Mouse (Mus musculus) ovary, postnatal 36 days (tissue): ENCODE measurements around the gene Pofut2.
"Not testable (repeated sequence)": the region's sequence is repeated elsewhere in the genome, so short reads cannot be mapped to it uniquely, and the experiment has no call there.

Source experiments
- DNase-seq: peaks from one replicate; pipeline ENCODE4 v3.0.0; 2022; ENCODE audit warnings: low spot score, mixed read lengths

Pofut2 gene

GRCm38 (mm10) chr10:77266281-77266680 is 7.3 kb downstream of the Pofut2 start:
- peak; percentile 5 for DNase-seq

- DNase-seq: no peak
Observed at GRCm38 (mm10) chr10:77267027-77267426, 8.0 kb downstream of the Pofut2 start.

GRCm38 (mm10) chr10:77269129-77269528 is 10.1 kb downstream of the Pofut2 start:
- no peak for DNase-seq

- no peak for DNase-seq
Observed at GRCm38 (mm10) chr10:77272980-77273730, 14.1 kb downstream of the Pofut2 start.

GRCm38 (mm10) chr10:77273798-77274197 is 14.8 kb downstream of the Pofut2 start:
- DNase-seq: no peak

- DNase-seq: not testable (repeated sequence)
Observed at GRCm38 (mm10) chr10:77282085-77282484, 23.1 kb downstream of the Pofut2 start.

- DNase-seq: peak; percentile 63
Observed at GRCm38 (mm10) chr10:77282822-77283221, 23.8 kb downstream of the Pofut2 start.

GRCm38 (mm10) chr10:77284832-77285231 is 25.8 kb downstream of the Pofut2 start:
- no peak for DNase-seq

- DNase-seq: no peak
Observed at GRCm38 (mm10) chr10:77287626-77288025, 28.6 kb downstream of the Pofut2 start.

GRCm38 (mm10) chr10:77288639-77289195 is 29.7 kb downstream of the Pofut2 start:
- no peak for DNase-seq

GRCm38 (mm10) chr10:77289559-77289958 is 30.5 kb downstream of the Pofut2 start:
- DNase-seq: no peak

GRCm38 (mm10) chr10:77290624-77291366 is 31.8 kb downstream of the Pofut2 start:
- no peak for DNase-seq

GRCm38 (mm10) chr10:77294691-77295090 is 35.7 kb downstream of the Pofut2 start:
- no peak for DNase-seq

GRCm38 (mm10) chr10:77298621-77299020 is 39.6 kb downstream of the Pofut2 start:
- no peak for DNase-seq

- no peak for DNase-seq
Observed at GRCm38 (mm10) chr10:77299194-77299593, 40.2 kb downstream of the Pofut2 start.

GRCm38 (mm10) chr10:77300237-77300933 is 41.4 kb downstream of the Pofut2 start:
- DNase-seq: no peak

GRCm38 (mm10) chr10:77300934-77301297 is 41.9 kb downstream of the Pofut2 start:
- no peak for DNase-seq

- no peak for DNase-seq
Observed at GRCm38 (mm10) chr10:77304362-77304761, 45.3 kb downstream of the Pofut2 start.

- DNase-seq: no peak
Observed at GRCm38 (mm10) chr10:77304840-77305533, 46.0 kb downstream of the Pofut2 start.

- no peak for DNase-seq
Observed at GRCm38 (mm10) chr10:77305766-77306165, 46.7 kb downstream of the Pofut2 start.

GRCm38 (mm10) chr10:77308978-77309377 is 50.0 kb downstream of the Pofut2 start:
- DNase-seq: no peak

- no peak for DNase-seq
Observed at GRCm38 (mm10) chr10:77314711-77315266, 55.8 kb downstream of the Pofut2 start.
